Mouse (Mus musculus): ENCODE measurements at regions not wholly inside any gene's neighbourhood (a gene's known extent, or its start where the extent isn't known, plus 50 kb on each side); places are given as distances from the start of the nearest gene placed in this dataset.

- TF ChIP-seq MAZ (IDR thresholded peaks at IDR 0.05; ENCODE audit: low read depth, low read length): no peak
- no peak for TF ChIP-seq CTCF (conservative IDR thresholded peaks at IDR 0.05 in 1 of 2, IDR thresholded peaks at IDR 0.05 in 1 of 2; ENCODE audit: low read depth in 2 of 2, low read length in 2 of 2)
- TF ChIP-seq POLR2AphosphoS2 (IDR thresholded peaks at IDR 0.05; ENCODE audit: low read depth, low read length): no peak
- TF ChIP-seq MAX (IDR thresholded peaks at IDR 0.05; ENCODE audit: low read length): no peak
- no peak for TF ChIP-seq POLR2A (IDR thresholded peaks at IDR 0.05; ENCODE audit: low read depth, low read length)
- no peak for TF ChIP-seq MXI1 (IDR thresholded peaks at IDR 0.05; ENCODE audit: low read depth, low read length)
- TF ChIP-seq CHD1 (IDR thresholded peaks at IDR 0.05; ENCODE audit: low read depth, low read length): no peak
- no peak for TF ChIP-seq USF2 (conservative IDR thresholded peaks at IDR 0.05; ENCODE audit: low read depth, low read length)
- TF ChIP-seq HCFC1 (IDR thresholded peaks at IDR 0.05; ENCODE audit: low read depth, low read length): no peak
- no peak for TF ChIP-seq PAX5 (IDR thresholded peaks at IDR 0.05; ENCODE audit: low read length)
- TF ChIP-seq EP300 (IDR thresholded peaks at IDR 0.05; ENCODE audit: low read length): no peak
- TF ChIP-seq SIN3A (IDR thresholded peaks at IDR 0.05; ENCODE audit: low read length): no peak
- TF ChIP-seq ZMIZ1 (IDR thresholded peaks at IDR 0.05; ENCODE audit: low read depth, low read length): no peak
- no peak for TF ChIP-seq NELFE (IDR thresholded peaks at IDR 0.05; ENCODE audit: low read depth, low read length)
Measured at GRCm38 (mm10) chr12:110087812-110088211, 191.1 kb upstream of the Dio3 start.

Measured in CH12.LX (cell line).